Mouse (Mus musculus) thymus, postnatal 4 days (tissue): ENCODE measurements at regions not wholly inside any gene's neighbourhood (a gene's known extent, or its start where the extent isn't known, plus 50 kb on each side); places are given as distances from the start of the nearest gene placed in this dataset.

Experiments used
- DNase-seq: peaks from one replicate; pipeline ENCODE4 v3.0.0; 2021

- DNase-seq = peak; percentile 79
Observed at GRCm38 (mm10) chr6:116767738-116768522, 51.2 kb upstream of the Tmem72 start.

DNA sequence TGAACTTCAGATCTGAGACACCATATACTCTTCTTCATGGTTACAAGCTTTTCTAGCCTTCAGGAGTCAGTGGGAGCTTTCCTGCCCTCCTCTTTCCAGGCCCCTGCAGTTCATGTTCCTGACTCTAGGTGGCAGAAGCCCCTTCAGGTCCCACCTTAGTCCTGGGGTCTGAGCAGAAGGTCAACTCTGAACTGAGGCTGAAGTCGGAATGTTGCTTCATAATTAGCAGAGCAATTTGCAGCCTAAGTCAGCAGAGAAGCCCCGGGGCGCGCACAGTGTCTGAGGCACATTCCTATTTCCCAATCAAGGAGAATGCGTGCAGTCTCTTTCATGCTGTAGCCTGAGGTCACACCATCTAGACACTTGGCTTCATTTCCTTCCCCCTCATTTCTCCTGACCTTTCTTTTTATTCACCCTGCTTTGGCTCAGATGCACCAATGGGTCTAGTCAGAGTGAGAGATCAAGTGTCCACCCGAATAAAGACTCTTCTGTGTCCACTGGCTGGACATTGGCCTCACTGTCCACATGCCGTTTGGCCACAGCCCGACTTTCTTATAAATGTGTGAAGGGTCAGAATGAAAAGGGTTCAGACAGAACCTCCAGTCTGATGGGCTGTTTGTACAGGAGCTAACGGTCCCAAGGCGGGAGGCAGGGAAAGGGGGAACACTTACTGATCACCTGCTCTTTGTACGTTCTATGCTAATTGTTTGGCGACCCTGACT lies 58.4 kb upstream of the Tmem72 start:
- peak; percentile 48 for DNase-seq

GRCm38 (mm10) chr6:116786553-116787335 lies 70.0 kb upstream of the Tmem72 start:
- DNase-seq = no peak

DNA sequence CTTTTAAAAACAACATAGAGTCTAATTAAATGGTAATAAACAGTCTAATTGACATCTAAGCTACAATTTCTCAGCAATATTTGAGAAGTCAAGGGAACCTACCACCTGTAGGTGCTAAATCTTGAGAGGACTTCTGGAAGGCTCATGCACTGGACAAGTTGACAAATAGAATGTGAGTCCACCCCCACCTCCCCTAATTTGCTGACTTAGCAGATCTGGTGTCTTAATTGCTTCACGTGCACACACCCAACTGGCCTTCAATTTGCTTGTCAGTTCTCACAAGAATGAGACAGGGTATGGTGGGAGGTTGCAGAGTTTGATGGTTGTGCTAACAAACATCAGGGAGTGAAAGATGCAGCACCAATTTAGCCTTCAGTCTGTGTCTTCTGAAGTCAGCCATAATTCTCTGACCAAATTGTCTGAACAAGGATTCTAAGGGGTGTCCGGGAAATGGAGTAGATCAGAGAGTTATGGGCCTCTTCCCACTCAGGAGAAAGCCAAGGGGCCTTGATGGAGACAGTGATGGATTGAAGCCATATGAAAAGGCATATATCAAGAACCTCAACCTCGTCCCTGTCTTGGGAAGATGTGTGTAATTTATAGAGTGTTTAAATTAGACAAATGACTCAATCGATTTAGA lies 76.7 kb upstream of the Tmem72 start:
- no peak for DNase-seq

DNA sequence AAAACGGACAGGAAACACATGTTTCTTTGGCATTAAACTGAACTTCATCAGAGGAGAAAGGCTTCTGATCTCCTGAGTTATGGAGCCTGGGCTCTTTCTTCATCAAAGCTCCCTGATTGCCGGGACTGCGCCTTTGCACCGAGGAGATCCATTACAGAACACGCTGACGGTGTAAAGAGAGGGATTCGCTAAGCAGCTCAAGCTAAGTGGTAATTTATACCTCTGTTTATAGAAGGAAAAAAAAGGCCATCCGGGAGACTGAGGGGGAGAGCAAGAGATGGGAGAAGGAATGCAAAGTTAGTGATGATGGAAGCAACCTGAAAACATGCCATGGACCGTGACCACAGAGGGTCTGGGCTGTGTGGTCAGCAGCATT lies 77.2 kb upstream of the Tmem72 start:
- DNase-seq = no peak

GRCm38 (mm10) chr6:116821215-116821912 lies 104.7 kb upstream of the Tmem72 start:
- DNase-seq = no peak

DNA sequence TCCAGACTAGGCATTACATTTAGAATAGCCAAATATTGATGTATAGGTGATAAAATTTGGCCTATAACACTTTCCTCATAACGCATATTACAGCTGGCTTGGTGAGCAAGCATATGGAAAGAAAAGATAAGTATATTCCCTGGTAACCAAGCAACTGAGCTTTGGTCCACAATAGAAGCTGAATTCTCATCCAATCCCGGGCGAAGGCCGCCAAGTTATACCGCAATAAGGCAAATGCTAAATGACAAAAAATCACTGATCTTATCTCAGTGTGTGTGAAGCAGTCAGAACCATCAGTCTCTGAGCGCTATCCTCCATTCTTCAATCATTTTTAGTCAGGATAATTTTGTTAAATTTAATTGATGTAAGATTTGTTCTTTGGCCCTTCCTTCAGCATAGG lies 105.9 kb upstream of the Tmem72 start:
- no peak for DNase-seq

GRCm38 (mm10) chr6:116825628-116826027 lies 108.9 kb upstream of the Tmem72 start:
- no peak for DNase-seq

DNA sequence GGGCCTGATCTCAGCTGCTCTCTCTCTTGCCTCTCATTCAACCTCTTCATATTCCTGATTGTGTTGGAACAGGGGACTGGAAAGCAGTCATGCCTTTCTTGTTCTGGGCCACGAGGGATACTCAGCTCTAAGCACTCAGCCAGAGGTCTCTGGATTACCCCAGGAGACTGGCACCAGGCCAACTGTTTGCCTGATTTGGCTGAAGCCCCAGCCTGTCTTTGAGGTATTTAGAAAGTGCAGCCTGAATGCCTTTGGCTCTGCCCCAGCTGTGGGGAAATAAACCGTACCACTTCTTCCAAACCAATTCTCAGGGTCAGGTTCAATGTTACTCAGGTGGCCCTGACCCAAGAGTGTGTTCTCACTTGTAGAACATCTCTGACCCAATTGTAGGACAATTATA lies 112.6 kb upstream of the Tmem72 start:
- DNase-seq = peak; percentile 7

DNA sequence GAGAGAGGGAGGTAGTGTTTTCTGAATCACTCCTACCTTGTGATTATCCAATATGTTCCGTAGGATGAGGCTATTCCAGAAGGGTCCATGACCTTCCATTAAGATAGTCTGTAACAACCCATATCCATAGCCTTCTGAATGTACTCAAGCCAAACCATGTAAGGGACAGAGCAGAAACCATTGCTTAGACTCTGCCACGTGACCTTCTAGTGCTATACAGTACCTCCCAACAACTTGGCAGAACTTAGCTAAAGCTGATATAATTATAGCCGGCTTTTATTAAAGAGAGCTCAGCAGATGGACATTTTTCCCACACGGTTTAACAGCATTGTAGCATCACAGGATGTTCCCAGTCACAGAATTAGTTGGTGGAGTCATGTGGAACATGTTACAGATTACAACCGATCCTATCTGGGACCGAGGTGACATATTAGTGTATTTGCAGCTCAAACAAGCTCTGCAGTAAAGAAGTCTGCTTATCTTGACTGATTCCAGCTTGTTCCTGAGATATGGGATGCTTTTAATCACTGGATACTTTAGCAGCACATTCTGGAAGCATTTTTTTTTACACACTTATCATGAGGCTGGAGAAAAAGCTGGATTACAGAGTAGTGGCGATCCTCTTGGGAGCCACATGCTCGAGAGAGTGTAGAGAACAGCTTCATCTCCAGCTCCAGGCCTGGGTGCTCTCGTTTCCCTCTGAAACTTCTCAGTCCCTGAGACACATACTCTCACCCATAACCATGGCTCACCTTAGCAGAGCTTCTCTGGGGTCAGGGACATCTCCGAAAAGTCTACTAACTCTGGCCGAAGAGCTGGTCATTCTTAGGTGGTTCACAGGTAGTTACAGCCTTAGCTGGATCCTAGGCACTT lies 129.5 kb upstream of the Tmem72 start:
- no peak for DNase-seq

DNA sequence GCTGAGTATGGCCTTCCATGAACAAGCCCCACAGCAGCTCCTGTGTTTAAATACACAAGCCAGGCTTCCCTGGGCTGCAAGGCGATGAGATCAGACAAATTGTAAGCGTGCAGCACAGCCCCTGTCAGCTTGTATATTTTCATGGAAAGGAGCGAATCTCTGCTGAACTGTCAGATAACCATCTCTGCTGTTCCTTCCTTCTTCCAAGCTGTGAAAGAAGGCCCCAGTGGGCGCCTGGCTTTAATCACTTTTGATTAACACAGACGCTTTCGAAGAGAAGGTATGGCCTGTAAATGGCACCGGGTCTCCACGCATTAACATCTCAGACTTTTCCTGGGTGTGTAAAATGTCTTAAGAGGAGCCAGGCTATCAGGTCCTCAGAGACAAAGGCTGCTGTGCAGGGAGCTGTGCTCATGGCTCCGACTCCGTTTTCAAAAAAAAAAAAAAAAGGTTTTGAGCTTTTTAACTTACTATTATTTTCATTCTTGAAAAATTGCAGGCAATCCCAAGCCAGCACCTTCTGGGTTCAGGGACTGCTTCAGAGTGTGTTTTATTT lies 131.9 kb upstream of the Tmem72 start:
- no peak for DNase-seq

DNA sequence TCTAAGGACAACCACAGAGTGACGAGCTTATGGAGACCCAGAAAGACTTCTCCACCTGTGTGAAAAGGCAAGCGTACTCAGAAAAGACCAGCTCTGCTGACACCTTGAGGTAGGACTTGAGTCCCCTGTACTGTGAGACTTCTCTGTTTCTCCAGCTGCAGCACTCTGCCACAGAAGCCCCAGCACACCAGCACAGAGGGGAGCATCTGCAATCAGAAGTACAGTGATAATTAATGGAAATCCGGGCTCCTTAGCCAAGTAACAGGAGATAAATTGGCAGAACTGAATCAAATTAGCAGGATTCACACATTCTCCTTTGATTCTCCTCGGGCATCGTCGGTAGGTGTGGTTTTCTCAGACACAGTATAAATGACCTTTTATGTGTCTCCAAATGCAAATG lies 137.3 kb upstream of the Tmem72 start:
- no peak for DNase-seq

DNA sequence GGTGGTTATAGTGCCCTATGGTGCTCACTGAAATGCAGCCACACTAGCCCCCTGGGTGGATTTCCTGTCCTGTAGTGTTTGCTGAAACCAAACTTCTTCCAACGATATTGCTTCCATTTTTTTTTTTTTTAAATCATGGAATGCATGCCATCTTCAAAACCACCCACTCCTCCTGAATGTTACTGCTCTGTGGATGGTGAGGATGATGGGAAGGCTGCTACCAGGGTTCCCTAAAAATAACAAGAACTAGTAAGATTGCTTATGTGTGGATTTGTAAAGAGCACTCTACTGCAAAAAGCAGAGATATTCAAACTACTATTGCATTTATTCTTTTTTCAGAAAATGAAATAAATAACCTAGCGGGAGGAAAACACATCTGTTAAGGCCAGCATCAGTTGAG lies 139.4 kb upstream of the Tmem72 start:
- no peak for DNase-seq

- no peak for DNase-seq
Observed at GRCm38 (mm10) chr6:116856917-116857491, 140.3 kb upstream of the Tmem72 start.

GRCm38 (mm10) chr6:116863130-116863529 lies 146.4 kb upstream of the Tmem72 start:
- no peak for DNase-seq

DNA sequence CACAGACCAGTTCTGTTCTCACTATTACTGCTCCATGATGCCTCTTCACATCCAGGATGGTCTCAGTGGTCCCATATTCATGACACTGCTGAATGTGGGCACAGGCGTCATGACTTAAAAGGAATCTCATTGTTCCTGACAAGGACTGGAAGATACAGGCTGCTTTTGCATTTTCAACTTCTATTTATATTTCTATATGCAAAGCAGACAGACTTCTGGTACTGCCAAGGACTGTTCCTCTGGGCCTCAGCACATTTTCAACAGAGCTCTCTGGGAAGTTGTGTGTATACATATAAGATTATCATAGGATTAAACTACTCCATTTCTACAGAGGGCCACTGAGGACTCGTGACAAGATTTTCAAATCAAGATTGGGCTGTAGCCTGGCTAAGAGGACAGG lies 146.9 kb upstream of the Tmem72 start:
- no peak for DNase-seq

DNA sequence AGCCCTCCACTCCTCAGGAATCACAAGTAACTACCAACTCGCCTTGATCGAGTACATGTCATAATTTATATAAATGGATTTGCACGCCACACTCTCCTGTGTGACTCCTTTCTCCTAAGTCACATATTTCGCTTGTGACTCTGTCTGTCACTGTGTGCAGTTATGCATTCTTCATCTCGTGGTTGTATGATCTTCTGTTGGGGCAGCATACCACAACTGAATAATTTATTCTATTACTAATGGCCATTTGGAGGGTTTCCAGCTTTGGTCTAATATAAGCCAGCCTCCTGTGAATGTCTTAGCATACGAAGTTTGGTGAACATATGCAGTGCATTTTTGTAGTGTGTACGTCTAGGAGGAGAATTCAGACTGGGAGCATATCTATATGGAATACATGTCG lies 176.6 kb upstream of the Tmem72 start:
- DNase-seq = no peak

DNA sequence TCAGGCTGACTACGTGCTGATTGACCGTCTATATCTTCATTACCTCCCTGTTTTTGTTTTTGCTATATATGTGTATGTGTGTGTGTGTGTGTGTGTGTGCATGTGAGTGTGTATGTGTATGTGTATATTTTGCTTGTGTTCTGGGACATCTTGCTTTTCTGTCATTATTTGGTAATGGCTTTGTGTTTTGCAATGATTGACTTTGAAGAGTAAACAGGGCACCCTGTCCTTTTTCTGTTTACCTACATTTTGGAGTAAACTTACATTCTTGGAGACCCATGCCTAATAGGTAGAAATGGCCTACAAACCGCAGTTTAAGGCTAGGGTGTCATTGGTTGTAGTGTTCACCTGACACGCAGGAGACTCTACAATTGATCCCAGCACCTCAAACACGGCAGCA lies 177.5 kb upstream of the Tmem72 start:
- DNase-seq = no peak

DNA sequence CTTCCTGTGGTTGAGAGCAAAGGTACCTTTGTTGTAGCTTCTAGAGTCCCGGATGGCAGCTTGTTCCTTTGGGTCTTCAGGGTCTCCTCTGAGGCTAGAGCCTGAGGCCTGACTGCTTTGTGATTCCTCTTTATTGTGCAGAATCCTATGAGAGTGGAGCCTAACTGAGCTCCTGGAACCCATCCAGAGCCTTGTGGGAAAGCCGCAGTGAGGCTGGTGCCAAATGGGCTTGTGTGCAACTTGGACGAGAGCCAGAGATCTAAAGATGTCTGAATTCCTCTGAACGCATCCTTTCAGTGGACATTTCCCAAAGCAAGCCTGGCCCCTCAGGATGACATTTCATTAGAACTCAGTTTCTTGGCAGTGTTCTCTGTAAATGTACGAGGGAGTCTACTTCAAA lies 178.4 kb upstream of the Tmem72 start:
- DNase-seq = no peak

DNA sequence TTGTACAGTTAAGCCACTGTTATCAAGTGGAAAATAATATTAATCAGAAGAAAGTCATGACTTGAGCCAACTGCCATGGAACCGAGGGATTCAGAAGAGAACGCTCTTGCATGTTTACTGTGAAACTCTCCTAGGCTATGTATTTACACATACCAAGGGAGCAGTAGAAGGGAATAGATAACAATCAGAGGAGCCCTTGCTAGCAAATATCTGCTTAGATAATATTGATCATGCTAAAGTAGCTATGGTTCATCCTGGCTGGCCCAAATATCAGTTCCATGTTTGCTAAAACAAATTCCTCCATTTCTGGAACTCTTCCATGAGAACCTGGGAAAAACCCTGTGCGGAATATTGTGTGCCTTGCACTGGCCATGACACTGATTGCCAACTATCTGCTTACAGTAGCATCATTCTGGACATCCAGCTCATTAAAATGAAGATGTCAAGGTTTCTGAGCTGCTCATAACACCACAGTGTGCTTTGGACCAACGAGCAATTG lies 179.5 kb upstream of the Tmem72 start:
- no peak for DNase-seq

- DNase-seq = no peak
Observed at GRCm38 (mm10) chr6:116901816-116902215, 185.1 kb upstream of the Tmem72 start.
